Mouse (Mus musculus) heart, embryonic 11.5 days (tissue): Measurements from ENCODE around the gene Atg3. TPM values are rescaled to one million over a fixed set of nuclear protein-coding genes. Genes with fewer than 3 reads are reported as not detected.
A peak's percentile ranks its signal among the peaks of the same experiment; 100 is the strongest.

ENCODE experiments used
- ATAC-seq: fragments of 200-750 bp; cut with Nextera tagmentation; replicated peaks from 2 replicates; pipeline ENCODE4 v1.8.0; 2017; ENCODE audit warnings: moderate library complexity; ENCODE audit not compliant: insufficient number of reproducible peaks, low FRiP score, low TSS enrichment
- H3K27ac ChIP-seq: fragments of 300-500 bp; sonication (generic); 2 replicates; pipeline ENCODE4 v1.5.1; 2014; ENCODE audit warnings: mild to moderate bottlenecking, low read depth, low read length
- H3K27me3 ChIP-seq: fragments of 300-500 bp; sonication (generic); 2 replicates; pipeline ENCODE4 v1.6.1; 2014; ENCODE audit warnings: mild to moderate bottlenecking, low read length, mixed read lengths; ENCODE audit not compliant: control insufficient read depth, insufficient read depth
- H3K36me3 ChIP-seq: fragments of 300-500 bp; sonication (generic); 2 replicates; pipeline ENCODE4 v1.6.1; 2014; ENCODE audit warnings: mild to moderate bottlenecking, low read length, moderate library complexity, mixed read lengths; ENCODE audit not compliant: control insufficient read depth, insufficient read depth
- H3K4me1 ChIP-seq: fragments of 300-500 bp; sonication (generic); 2 replicates; pipeline ENCODE4 v1.6.1; 2014; ENCODE audit warnings: low read length; ENCODE audit not compliant: control insufficient read depth, insufficient read depth
- H3K4me2 ChIP-seq: fragments of 300-500 bp; sonication (generic); 2 replicates; pipeline ENCODE4 v1.6.1; 2014; ENCODE audit warnings: mild to moderate bottlenecking, moderate library complexity
- H3K4me3 ChIP-seq: fragments of 300-500 bp; sonication (generic); 2 replicates; pipeline ENCODE4 v1.5.1; 2014; ENCODE audit warnings: low read depth, low read length
- H3K9ac ChIP-seq: fragments of 300-500 bp; sonication (generic); 2 replicates; pipeline ENCODE4 v1.6.1; 2014; ENCODE audit warnings: mild to moderate bottlenecking, low read depth, low read length, moderate library complexity
- H3K9me3 ChIP-seq: fragments of 300-500 bp; sonication (generic); replicated peaks from 2 replicates; pipeline ENCODE4 v1.6.1; 2016; ENCODE audit warnings: low read length; ENCODE audit not compliant: control insufficient read depth
- WGBS: fragments of 180-500 bp; shearing (Covaris S2); extraction: QIAGEN DNeasy Blood & Tissue Kit; methylation state at CpG from one replicate; pipeline ENCODE4 v1.1.7; 2014; ENCODE audit not compliant: insufficient replicate concordance; 5-methylcytosine and 5-hydroxymethylcytosine counted together
- polyA plus RNA-seq: library from polyadenylated mRNA; unstranded; fragments of >200 nt; fragmentation: Nextera tagmentation; extraction: Ambion mirVana; gene quantifications from 2 replicates; pipeline ENCODE4 v1.2.1, GENCODE M21; 2014

The Atg3 gene
- polyA plus RNA-seq, 1 experiment from 2014 or later = 34.8 TPM

GRCm38 (mm10) chr16:45127936-45128710 is 30.5 kb upstream of the Atg3 start:
- WGBS = 81% methylated on average over 2 of the region's 2 CpGs
- H3K9ac ChIP-seq = no peak overlapping the region
- H3K4me2 ChIP-seq = no peak overlapping the region
- no peak for ATAC-seq
- peaks cover 11% of the 10 kb centered on the region for H3K36me3 ChIP-seq
- H3K27ac ChIP-seq = no peak overlapping the region
- H3K9me3 ChIP-seq = no peaks in the 10 kb centered on the region
- H3K27me3 ChIP-seq = no peaks in the 10 kb centered on the region
- peaks cover 3% of the 10 kb centered on the region; the same call in 1 of the 2 replicates for H3K4me1 ChIP-seq
- H3K4me3 ChIP-seq = no peak overlapping the region

- Histone ChIP-seq H3K9me3 (no peaks in the 10 kb centered on the region), H3K4me1 (no peaks in the 10 kb centered on the region), H3K4me3 (no peak overlapping the region), H3K27ac (no peak overlapping the region), H3K4me2 (no peak overlapping the region), H3K27me3 (no peaks in the 10 kb centered on the region), H3K9ac (no peak overlapping the region), H3K36me3 (peaks cover 21% of the 10 kb centered on the region)
- WGBS = 94% methylated on average over 5 of the region's 5 CpGs
- no peak for ATAC-seq
Observed at GRCm38 (mm10) chr16:45141711-45142110, 16.9 kb upstream of the Atg3 start.

GRCm38 (mm10) chr16:45142565-45142964 is 16.0 kb upstream of the Atg3 start:
- H3K4me2 ChIP-seq = no peak overlapping the region
- ATAC-seq = no peak
- 84% methylated on average over 5 of the region's 5 CpGs for WGBS

DNA sequence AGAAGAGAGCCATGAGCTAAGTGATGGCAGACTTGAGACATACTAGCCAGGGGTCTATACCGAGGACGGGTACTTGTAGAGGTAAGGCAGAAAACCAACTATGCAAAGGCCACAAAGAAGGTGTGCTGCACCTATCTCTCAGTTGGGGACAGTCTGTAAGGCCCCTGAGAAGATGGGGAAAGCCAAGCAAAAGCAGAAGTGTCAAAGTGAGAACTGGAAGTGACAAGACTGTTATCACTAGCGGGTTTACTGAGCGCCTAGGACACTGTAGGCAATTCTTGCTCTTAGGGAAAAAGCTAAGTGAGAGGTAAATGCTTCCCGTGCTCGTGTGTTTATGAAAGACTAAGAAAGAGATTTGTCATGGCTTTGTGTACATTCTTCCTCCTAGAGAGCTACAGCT is 13.5 kb upstream of the Atg3 start:
- Histone ChIP-seq H3K4me3 (no peak overlapping the region), H3K36me3 (peaks cover 25% of the 10 kb centered on the region), H3K4me1 (no peaks in the 10 kb centered on the region), H3K9me3 (no peaks in the 10 kb centered on the region), H3K27me3 (no peaks in the 10 kb centered on the region), H3K27ac (no peak overlapping the region), H3K4me2 (no peak overlapping the region), H3K9ac (no peak overlapping the region)
- 86% methylated on average over 6 of the region's 6 CpGs for WGBS
- no peak for ATAC-seq

More at GRCm38 (mm10) chr16:45142565-45142964, 16.0 kb upstream of the Atg3 start:
- Histone ChIP-seq H3K27ac (no peak overlapping the region), H3K9me3 (no peaks in the 10 kb centered on the region), H3K4me1 (no peaks in the 10 kb centered on the region), H3K9ac (no peak overlapping the region), H3K27me3 (no peaks in the 10 kb centered on the region), H3K36me3 (peaks cover 21% of the 10 kb centered on the region), H3K4me3 (no peak overlapping the region)

DNA sequence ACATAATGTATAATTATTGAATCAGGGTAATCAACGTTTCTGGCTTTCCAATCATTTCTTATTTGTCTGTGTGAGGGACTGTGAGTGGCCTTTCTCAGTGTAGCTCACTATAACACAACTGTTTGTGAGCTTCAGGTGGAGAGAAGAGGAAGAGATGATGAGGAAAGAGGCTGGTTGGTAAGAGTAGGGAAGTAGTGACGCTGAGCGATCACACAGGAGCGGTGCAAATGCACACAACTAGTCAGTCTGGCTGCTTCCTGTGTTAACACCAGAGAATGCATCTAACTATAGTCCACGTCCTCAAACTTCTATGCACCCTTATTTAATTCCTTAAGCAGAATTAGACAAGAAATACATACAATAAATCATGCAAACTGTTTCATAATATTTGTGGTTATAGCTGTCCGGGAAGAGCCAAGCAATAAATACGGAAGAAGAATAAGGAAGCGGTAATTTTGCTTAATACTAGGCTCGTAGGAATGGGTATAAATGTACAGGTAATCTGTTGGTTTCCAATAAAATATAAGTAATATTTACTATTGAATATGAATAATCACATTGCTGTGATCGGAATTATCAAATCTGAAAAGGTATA is 10.0 kb upstream of the Atg3 start:
- H3K27me3 ChIP-seq = no peaks in the 10 kb centered on the region
- H3K9ac ChIP-seq = no peak overlapping the region
- no peaks in the 10 kb centered on the region for H3K4me1 ChIP-seq
- no peak overlapping the region for H3K27ac ChIP-seq
- H3K4me2 ChIP-seq = no peak overlapping the region
- no peak for ATAC-seq
- WGBS = 89% methylated on average over 10 of the region's 10 CpGs
- H3K4me3 ChIP-seq = no peak overlapping the region
- peaks cover 21% of the 10 kb centered on the region for H3K36me3 ChIP-seq
- no peaks in the 10 kb centered on the region for H3K9me3 ChIP-seq

DNA sequence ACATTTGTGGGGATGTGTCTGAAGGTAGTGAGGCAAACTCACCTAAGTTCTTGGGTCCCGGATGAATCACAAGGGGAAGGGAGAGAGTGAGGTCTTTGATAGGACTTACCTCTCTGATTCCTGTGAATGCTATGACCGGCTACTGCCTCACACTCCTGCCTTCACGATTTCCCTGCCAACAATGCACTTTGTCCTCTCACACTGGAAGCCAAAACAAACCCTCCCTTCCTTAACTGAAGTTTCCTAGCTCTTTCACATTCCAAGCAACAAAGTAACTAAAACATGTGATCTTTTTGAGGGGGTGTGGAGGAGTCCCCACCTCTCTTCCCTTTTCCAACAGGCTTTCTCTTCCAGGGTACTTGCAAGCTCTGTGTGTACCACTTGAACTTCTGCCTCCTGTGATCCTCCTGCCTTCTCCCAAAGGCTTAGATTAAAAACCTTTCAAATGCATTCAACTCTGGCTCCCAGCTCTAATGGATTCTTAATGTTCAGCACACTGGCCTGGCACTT is 3.8 kb upstream of the Atg3 start:
- no peak overlapping the region for H3K4me2 ChIP-seq
- H3K4me1 ChIP-seq = peaks cover 6% of the 10 kb centered on the region
- no peak for ATAC-seq
- H3K27me3 ChIP-seq = no peaks in the 10 kb centered on the region
- no peak overlapping the region for H3K9ac ChIP-seq
- H3K36me3 ChIP-seq = peaks cover 5% of the 10 kb centered on the region; the same call in 1 of the 2 replicates
- WGBS = 75% methylated on average over 3 of the region's 3 CpGs
- H3K27ac ChIP-seq = no peak overlapping the region
- no peak overlapping the region for H3K4me3 ChIP-seq
- no peaks in the 10 kb centered on the region for H3K9me3 ChIP-seq

GRCm38 (mm10) chr16:45158136-45158521 is 456 bp upstream of the Atg3 start:
- no peaks in the 10 kb centered on the region for H3K36me3 ChIP-seq
- peaks cover 8% of the 10 kb centered on the region for H3K4me1 ChIP-seq
- H3K9me3 ChIP-seq = no peaks in the 10 kb centered on the region
- H3K9ac ChIP-seq = peak overlapping the region; percentile 89
- peak overlapping the region; percentile 90 for H3K4me2 ChIP-seq
- 2% methylated on average over 20 of the region's 20 CpGs for WGBS
- H3K27me3 ChIP-seq = no peaks in the 10 kb centered on the region
- ATAC-seq = peak; percentile 72
- H3K27ac ChIP-seq = peak overlapping the region; percentile 95
- peak overlapping the region; percentile 92 for H3K4me3 ChIP-seq

DNA sequence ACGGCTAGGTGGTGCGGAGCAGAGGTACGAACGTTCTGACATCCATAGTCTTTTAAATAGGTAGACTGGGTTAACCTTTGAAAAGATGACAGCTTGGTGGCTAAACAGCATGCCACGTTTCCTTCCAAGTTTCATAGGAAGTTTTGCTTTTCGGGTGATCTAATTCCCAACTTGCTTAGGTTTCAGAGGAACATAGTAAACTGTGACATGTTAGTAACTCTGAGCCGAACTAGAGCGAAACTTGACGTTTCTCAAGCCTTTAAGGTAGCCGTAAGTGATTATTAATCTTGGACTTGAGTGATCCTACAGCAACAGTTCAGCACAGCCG is 768 bp downstream of the Atg3 start:
- Histone ChIP-seq H3K4me2 (peak overlapping the region; percentile 90), H3K9ac (peak overlapping the region; percentile 89), H3K27me3 (no peaks in the 10 kb centered on the region), H3K4me3 (peak overlapping the region; percentile 92), H3K27ac (peak overlapping the region; percentile 95; the same call in 1 of the 2 replicates), H3K4me1 (peaks cover 8% of the 10 kb centered on the region), H3K9me3 (no peaks in the 10 kb centered on the region), H3K36me3 (no peaks in the 10 kb centered on the region)
- ATAC-seq = no peak
- 5% methylated on average over 11 of the region's 11 CpGs for WGBS
